Mouse (Mus musculus) midbrain, embryonic 10.5 days (tissue): ENCODE measurements around the gene Selenon. TPM values are rescaled to one million over a fixed set of nuclear protein-coding genes. Genes with fewer than 3 reads are reported as not detected.
"Not testable (repeated sequence)": the region's sequence is repeated elsewhere in the genome, so short reads cannot be mapped to it uniquely, and the experiment has no call there.

ENCODE experiments used
- DNase-seq: peaks from one replicate; pipeline ENCODE4 v3.0.0-alpha.2; 2017; ENCODE audit warnings: low spot score
- H3K27ac ChIP-seq: fragments of 300-500 bp; sonication (generic); replicated peaks from 2 replicates; pipeline ENCODE4 v1.5.1; 2016; ENCODE audit warnings: mild to moderate bottlenecking
- H3K27me3 ChIP-seq: fragments of 300-500 bp; sonication (generic); 2 replicates; pipeline ENCODE4 v1.6.1; 2016; ENCODE audit warnings: low read depth, mild to moderate bottlenecking; ENCODE audit not compliant: poor library complexity, severe bottlenecking
- H3K36me3 ChIP-seq: fragments of 300-500 bp; sonication (generic); 2 replicates; pipeline ENCODE4 v1.6.1; 2016; ENCODE audit warnings: mild to moderate bottlenecking, moderate library complexity
- H3K4me1 ChIP-seq: fragments of 300-500 bp; sonication (generic); 2 replicates; pipeline ENCODE4 v1.6.1; 2016
- H3K4me3 ChIP-seq: fragments of 300-500 bp; sonication (generic); 2 replicates; pipeline ENCODE4 v1.5.1; 2016; ENCODE audit warnings: mild to moderate bottlenecking, moderate library complexity
- H3K9me3 ChIP-seq: fragments of 300-500 bp; sonication (generic); replicated peaks from 2 replicates; pipeline ENCODE4 v1.6.1; 2016; ENCODE audit warnings: mild to moderate bottlenecking
- WGBS: fragments of 180-500 bp; shearing (Covaris S2); methylation state at CpG from one replicate; pipeline ENCODE4 v1.1.7; 2016; 5-methylcytosine and 5-hydroxymethylcytosine counted together
- microRNA-seq: library from miRNA; unstranded; fragments of <30 nt; microRNA quantifications from one replicate; pipeline ENCODE4, GENCODE M21; 2017
- polyA plus RNA-seq: library from polyadenylated mRNA; unstranded; fragments of >200 nt; fragmentation: Nextera tagmentation; extraction: Ambion mirVana; gene quantifications from 2 replicates; pipeline ENCODE4 v1.2.1, GENCODE M21; 2016

Gene Selenon
- polyA plus RNA-seq, 1 experiment from 2014 or later = 8.4 TPM

GRCm38 (mm10) chr4:134495546-134495923 lies 56.4 kb downstream of the Selenon start:
- 61% methylated on average over 5 of the region's 5 CpGs for WGBS
- no peak overlapping the region for H3K27ac ChIP-seq
- no peak for DNase-seq

DNA sequence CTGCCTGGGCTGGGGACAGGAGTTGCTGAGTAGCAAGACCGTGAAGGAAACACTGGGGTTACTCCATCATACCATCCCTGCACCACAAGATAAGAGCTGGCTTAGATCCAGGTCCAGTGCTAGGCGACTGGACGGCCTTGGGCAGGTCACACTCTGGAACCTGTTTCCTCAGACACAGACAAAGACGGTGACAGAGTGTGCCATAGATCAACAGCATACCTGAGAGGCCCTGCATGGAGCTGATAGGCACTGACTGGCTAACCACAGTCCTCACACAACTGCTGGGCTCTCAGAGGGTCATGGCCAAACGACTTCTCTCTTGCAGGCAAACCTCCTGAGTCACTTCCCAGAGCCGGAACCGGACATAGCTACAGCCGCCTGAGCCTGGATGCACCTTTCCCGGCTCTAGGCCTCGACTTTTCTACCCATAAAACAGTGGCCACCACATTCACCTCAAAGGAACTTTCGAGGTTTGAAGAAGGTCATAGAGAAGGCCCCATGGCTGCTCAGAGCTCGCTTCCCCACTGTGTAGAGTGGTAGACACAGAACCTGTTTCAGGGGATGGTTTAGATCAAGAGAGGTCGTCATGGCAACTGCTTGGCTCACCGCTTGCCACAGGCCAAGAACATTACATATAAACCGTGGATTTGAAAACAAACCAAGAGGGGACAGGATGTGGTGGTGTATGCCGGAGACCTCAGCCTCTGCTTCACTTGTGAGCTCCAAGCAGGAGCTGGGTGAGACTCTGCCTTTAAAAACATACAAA lies 57.0 kb downstream of the Selenon start:
- peak overlapping the region; percentile 2; the same call in 1 of the 2 replicates for H3K27ac ChIP-seq
- WGBS = 77% methylated on average over 16 of the region's 16 CpGs

More at GRCm38 (mm10) chr4:134495546-134495923, 56.4 kb downstream of the Selenon start:
- Histone ChIP-seq H3K27me3 (peaks cover 27% of the 10 kb centered on the region), H3K36me3 (no peaks in the 10 kb centered on the region), H3K4me3 (no peak overlapping the region), H3K9me3 (no peaks in the 10 kb centered on the region), H3K4me1 (peaks cover 39% of the 10 kb centered on the region)

DNA sequence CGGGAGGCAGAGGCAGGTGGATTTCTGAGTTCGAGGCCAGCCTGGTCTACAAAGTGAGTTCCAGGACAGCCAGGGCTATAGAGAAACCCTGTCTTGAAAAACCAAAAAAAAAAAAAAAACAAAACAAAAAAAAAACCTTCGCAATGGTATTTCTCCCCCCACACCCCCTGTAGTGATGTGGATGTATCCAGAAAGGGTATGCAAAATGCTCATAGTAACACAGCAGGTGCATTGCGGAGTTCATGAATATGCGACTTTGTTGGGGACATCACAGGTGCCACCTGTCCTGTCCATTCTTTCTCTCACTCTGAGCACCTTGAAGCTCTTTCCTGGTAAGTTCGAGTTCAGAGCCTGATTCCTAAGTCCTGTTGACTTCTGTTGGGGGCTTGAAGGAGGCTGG lies 57.8 kb downstream of the Selenon start:
- H3K4me3 ChIP-seq, H3K9me3 ChIP-seq, DNase-seq, H3K27ac ChIP-seq, H3K36me3 ChIP-seq: not testable (repeated sequence)
- WGBS = 95% methylated on average over 6 of the region's 6 CpGs
- Histone ChIP-seq H3K4me1 (peaks cover 39% of the 10 kb centered on the region), H3K27me3 (peaks cover 27% of the 10 kb centered on the region)

More for the DNA sequence above, 57.0 kb downstream of the Selenon start:
- Histone ChIP-seq H3K4me1 (peaks cover 39% of the 10 kb centered on the region), H3K4me3 (no peak overlapping the region), H3K9me3 (no peaks in the 10 kb centered on the region), H3K27me3 (peaks cover 27% of the 10 kb centered on the region), H3K36me3 (no peaks in the 10 kb centered on the region)
- peak; percentile 40 for DNase-seq

DNA sequence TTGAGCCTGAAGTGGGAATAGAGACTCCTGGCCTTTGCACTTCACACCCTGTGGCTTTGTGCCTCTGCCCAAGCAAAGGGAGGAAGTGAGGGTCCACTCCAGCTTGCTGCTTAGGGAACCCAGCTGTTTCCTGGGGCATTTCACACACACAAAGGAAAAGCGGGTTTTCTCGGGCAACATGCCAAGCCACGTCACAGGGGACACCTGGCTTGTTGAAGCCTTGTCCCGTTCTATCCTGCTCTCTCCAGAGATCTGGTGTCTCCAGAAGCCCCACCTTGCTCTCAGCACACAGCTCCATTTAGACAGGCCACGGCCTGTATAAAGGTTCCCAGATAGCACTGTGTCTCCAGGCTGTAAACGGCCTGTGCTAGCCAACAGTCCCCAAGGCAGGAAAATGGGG lies 60.2 kb downstream of the Selenon start:
- no peak overlapping the region for H3K27ac ChIP-seq

GRCm38 (mm10) chr4:134489986-134490665 lies 61.8 kb downstream of the Selenon start:
- H3K9me3 ChIP-seq = no peaks in the 10 kb centered on the region
- no peak for DNase-seq
- 93% methylated on average over 11 of the region's 11 CpGs for WGBS

More for the DNA sequence above, 60.2 kb downstream of the Selenon start:
- H3K9me3 ChIP-seq = no peaks in the 10 kb centered on the region
- no peak overlapping the region for H3K4me3 ChIP-seq
- H3K27me3 ChIP-seq = peaks cover 12% of the 10 kb centered on the region
- no peaks in the 10 kb centered on the region for H3K36me3 ChIP-seq
- DNase-seq = no peak
- 87% methylated on average over 6 of the region's 6 CpGs for WGBS
- H3K4me1 ChIP-seq = peaks cover 23% of the 10 kb centered on the region

GRCm38 (mm10) chr4:134488211-134488610 lies 63.8 kb downstream of the Selenon start:
- Histone ChIP-seq H3K27me3 (0 out of 2 replicates have a peak, but pooled peaks cover 2% of the 10 kb centered on the region), H3K4me1 (peaks cover 5% of the 10 kb centered on the region), H3K9me3 (no peaks in the 10 kb centered on the region), H3K27ac (no peak overlapping the region), H3K36me3 (no peaks in the 10 kb centered on the region), H3K4me3 (no peak overlapping the region)
- WGBS = 91% methylated on average over 5 of the region's 5 CpGs
- no peak for DNase-seq

More at GRCm38 (mm10) chr4:134489986-134490665, 61.8 kb downstream of the Selenon start:
- Histone ChIP-seq H3K4me1 (peaks cover 9% of the 10 kb centered on the region), H3K4me3 (no peak overlapping the region), H3K27me3 (no peaks in the 10 kb centered on the region), H3K27ac (no peak overlapping the region), H3K36me3 (no peaks in the 10 kb centered on the region)

Small RNA genes within 50 kb of the gene (microRNA-seq; reads per million reads assigned to microRNA genes)
- gene Mir6403 = not detected

Other genes starting within 250 kb of the Selenon start
- gene Trim63, start 237.0 kb downstream of the Selenon start, polyA plus RNA-seq = 0.36 and 0.87 TPM in 2 replicates
- gene Slc30a2, start 209.0 kb downstream of the Selenon start, polyA plus RNA-seq = 0.10 TPM in 1 of 2 replicates, not detected in the other
- gene Extl1, start 168.3 kb downstream of the Selenon start, polyA plus RNA-seq = 0.23 and 0.39 TPM in 2 replicates
- gene Pafah2, start 155.8 kb downstream of the Selenon start, polyA plus RNA-seq = 7.2 and 8.9 TPM in 2 replicates
- 2,607 and 3,209 TPM in 2 replicates for gene Stmn1, start 83.8 kb downstream of the Selenon start, polyA plus RNA-seq
- 3.5 and 3.6 TPM in 2 replicates for gene Paqr7, start 55.5 kb downstream of the Selenon start, polyA plus RNA-seq
- 25.5 and 28.6 TPM in 2 replicates for gene Aunip, start 41.2 kb downstream of the Selenon start, polyA plus RNA-seq
- 120 and 127 TPM in 2 replicates for gene Mtfr1l, start 16.8 kb downstream of the Selenon start, polyA plus RNA-seq
- 2.8 and 3.1 TPM in 2 replicates for gene Man1c1, start 152.1 kb upstream of the Selenon start, polyA plus RNA-seq
- gene Ldlrap1, start 215.9 kb upstream of the Selenon start, polyA plus RNA-seq = 8.6 and 9.3 TPM in 2 replicates